Mouse (Mus musculus) thymus, postnatal 4 days (tissue): Measurements from ENCODE around the gene Crtc3.

ENCODE experiments used
- DNase-seq: peaks from one replicate; pipeline ENCODE4 v3.0.0; 2021

Gene Crtc3

DNA sequence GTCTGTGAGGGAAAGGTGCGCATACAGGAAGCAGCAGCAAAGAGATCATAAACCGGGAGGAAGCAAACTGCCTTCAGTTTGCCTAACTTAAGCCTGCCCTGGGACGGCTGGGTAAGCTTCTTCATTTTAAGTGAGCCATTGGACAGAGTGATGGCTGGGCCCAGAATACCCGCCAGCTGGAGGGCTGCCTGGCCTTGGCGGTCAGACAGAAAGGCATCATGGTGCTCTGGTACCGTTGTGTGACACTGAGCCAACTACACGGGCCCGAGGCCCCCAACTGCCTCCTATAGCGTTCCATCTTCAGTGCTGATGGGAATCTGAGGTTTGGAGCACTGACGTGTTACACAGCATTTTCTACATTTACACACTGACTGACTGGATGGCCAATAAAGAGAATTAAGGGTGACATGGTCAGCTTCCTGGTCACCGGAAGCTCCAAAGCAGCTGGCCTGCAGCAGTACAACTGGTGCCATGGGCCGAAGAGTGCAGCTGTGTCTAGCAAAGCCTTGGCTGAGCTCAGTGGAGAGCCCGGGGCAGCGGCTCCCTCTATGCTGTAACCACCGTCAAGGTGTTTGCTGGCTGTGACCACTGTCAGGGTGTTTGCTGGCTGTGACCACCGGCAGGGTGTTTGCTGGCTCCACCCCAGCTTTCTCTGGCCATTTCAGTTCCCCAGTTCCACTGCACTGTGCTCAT lies 99.5 kb downstream of the Crtc3 start:
- DNase-seq, result no peak

DNA sequence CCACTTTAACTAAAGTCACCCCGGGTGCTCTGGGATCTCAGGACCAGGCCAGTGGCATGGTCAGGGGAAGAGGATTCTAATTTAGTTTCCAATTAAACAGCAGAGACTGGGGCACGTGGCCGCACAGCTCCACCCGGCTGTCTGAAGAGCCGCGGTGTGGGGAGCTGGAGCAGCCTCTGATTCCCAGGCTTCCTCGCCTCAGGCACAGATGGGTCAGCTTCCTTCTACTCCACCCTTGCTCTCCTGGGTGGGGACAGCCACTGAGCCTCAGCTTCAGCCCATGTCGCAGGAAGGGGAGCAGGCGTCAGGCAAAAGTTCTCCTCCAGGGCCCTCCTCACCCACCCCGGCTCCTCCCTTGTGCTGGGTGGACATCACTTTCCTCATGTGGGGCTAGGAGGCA lies 101.0 kb downstream of the Crtc3 start:
- DNase-seq, result no peak

DNA sequence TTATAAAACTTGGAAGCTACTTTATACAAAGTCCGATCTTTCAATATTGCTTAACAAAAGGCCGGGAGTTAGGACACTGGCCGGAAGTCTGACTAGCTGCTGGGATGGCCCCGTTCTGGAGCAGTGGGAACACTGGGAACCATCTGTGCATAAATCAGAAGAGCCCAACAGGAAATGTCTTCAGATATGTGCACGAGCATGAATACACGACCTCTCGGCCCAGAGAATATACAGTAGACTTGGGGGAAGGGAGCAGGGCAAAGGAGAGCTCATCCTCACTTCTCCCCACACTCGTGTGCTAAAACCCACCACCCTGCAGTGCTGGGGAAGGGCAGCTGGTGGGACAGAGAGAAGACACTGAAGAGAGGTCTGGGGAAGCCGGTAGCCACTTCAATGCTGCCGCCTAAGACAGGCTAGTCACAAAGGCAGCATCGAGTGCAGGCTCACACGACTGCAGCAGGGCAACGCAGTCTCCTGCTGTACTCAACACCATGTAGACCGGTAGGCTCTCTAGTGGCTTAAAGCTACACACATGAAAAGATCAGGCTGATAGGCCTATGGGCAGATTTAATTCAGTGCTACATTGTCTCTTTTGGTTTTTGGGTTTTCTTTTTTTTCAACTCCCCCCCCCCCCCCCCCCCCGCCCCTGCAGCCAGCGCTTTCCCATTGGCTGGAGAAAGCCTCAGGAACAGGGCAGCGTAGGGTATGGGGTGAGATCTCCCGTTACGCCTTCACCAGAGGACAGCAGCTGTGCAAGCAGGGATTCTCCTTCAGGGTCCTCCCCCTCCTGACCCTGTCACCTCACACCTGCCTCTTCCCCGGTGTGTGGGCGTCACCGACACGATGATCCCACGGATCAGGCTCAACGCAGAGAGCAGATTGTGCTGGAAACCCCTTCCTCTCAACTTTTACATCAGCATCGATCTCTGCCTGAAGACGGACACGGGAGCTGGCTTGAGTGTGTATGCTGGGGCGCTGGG lies 101.7 kb downstream of the Crtc3 start:
- no peak for DNase-seq

DNA sequence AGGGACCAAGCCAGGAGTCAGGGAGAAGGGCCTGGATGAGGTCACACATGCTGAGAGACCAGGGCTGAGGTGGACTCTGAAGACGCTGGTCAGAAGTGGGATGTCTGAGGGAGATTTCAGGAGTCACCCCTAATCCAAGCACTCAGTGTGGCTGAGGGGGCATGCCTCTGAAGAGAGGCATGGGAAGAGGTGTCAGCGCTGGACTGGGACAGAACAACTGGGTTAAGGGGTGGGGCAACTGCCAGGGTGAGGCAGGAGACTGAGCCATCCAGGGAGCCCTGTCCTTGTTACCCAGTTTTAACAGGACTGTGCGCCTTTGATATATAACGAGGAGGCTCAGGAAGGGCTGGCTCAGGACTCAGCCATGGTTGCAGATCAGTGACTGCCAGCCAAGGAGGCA lies 102.5 kb downstream of the Crtc3 start:
- no peak for DNase-seq

DNA sequence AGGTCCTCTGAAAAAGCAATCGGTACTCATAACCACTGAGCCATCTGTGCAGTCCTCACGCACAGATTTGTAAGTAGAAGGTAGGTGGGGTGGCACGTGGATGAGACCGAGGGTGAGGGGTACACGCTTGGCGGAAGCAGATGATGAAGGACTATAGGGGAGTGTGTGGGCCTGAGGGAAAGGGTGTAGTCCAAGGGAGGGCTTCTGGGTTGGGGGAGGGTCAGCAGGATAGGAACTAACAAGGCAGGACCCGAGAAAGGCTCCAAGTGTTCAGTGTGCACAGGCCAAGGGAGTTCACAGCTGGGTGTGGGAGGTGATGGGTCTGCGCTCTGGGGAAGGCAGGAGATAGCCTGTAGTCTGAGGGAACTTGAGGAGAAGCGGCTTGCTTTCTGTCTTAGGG lies 103.3 kb downstream of the Crtc3 start:
- no peak for DNase-seq

DNA sequence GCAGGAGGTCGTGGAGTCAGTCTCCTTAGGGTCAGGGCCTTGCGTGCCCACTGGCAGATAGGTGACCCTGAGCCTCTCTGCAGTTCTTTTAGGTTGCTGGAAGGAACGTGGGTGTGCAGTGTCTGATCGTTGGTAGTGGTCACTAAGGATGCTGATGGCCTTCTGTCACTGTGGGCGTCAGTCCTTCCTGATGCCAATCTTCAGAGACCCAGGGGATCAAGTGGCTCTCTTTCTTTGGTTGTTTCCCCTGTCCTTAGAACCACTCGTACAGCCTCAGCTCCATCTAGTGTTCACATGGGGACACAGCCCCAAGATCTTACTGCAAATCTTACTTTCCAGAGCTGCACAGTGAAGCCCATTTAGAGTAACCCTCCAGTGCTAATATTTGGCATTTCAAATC lies 104.7 kb downstream of the Crtc3 start:
- peak; percentile 64 for DNase-seq

DNA sequence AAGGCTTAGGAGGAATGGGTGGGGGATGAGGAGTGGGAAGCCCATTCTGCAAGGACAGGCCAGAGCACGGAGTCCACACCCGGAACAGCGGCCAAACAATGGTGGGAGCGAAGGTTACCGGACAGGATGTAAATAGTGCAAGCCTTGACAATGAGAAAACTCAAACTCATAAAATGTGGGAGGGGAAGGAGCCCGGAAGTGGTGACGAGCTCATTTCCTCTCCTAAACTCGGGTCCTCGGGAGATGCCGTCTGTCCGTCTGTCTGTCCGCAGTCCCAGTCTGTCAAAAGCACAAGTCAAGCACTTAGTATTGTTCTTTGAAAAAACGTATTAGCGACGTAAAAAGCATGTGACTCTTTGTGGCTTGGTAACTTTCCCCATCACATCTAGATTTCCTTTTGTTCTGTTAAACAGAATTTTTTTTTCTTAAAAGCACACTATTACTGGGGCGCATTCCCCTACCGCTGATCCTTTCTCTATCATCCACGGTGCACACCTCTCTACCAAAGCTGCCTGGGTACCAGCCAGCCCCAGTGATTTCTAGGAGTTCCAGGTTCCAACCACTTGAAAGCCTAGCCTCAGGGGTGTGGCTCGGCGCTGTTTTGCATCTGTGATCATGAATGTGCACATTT lies 105.7 kb downstream of the Crtc3 start:
- peak; percentile 56 for DNase-seq

DNA sequence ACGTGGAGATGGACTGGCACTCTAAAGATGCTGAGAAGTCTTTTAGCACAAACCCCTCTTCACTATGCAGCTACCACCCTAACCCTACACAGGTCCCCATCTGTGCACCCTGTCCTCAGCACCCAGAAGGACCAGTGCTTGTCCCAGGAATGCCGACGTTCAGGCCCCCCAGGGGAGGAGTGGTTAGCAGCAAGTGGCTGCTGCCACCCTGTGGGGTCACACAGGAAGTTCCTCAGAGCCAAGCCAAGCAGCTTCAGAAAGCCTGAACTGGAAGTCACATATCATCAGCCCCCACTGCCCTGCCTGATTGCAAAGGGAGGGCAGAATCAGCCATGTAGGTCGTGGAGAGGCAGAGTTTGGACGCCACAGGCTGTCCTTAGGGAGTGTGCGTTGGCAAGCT lies 108.3 kb downstream of the Crtc3 start:
- peak; percentile 64 for DNase-seq

DNA sequence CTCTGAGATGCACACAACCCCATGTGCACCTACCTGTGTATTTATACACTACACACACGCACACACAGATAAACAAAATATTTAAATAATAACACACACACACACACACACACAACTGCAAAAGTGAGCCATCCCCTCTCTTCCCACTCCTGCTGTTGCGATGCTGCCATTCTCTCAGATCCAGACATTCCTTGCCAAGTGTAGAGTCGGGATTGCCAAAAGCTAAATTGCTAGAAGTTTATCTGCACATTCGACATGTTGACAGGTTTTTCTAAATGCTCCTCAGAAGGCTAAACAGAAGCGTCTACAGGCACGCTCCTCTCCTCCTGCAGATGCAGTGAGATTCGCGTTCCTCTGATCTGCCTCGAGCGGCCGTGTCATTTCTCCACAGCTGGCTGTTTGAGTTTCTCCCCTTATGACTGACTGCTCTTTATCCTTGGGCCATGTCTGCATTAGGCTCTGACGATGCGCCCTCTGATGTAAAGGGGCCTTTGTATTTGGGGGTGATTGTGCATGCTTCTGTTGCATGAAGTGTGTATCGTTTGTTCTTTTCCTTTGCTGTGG lies 111.2 kb downstream of the Crtc3 start:
- DNase-seq, result peak; percentile 52

DNA sequence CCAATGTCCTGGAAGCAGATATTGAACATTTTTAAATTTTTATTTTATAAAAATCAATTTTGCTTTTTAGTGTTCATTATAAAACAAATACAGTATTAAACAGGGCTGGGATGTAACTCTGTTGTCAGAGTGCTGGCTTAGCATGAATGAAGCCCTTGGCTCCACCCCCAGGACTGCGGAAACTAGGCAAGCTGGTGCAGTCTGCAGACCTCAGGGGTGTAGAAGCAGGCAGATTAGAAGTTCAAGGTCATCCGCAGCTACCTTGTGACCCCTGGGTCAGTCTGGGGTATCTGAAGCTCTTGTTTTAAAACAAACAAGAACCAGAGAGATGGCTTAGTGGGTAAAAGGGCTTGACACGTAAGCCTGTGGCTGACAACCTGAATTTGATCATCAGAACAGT lies 112.1 kb downstream of the Crtc3 start:
- peak; percentile 62 for DNase-seq

DNA sequence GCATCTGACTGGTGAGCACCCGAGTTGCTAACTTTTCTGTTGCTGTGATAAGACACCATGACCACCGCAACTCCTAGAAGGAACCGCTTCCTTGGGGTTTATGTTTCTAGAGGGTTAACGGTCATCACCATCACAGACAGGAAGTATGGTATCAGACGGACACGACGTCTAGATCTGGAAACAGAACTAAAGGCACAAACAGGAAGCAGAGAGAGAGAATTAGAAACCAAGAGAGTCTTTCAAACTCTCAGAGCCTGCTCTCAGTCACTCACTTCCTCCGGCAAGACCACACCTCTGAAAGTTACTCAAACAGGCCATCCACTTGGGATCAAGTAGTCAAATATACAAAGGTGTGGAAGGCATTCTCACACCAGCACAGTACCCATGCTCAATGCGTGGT lies 112.9 kb downstream of the Crtc3 start:
- no peak for DNase-seq

DNA sequence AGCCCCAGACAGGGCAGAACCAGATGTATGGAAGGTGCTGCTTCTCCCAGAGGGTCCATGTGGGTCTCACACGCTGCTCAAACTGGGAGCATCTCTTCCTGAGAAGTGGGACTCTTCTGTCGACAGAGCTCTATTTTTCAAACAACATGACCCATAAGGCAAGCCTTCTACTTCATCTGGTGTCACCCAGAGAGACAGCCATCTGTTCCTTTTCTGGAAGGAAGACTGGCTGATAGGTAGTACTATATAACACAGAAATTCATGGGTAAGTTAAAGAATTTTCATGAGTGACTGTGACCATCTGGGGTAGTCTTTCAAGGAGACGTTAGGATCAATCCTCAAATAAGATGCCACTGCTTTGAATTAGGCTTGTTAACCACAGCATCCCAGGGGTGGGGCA lies 115.6 kb downstream of the Crtc3 start:
- DNase-seq, result no peak

DNA sequence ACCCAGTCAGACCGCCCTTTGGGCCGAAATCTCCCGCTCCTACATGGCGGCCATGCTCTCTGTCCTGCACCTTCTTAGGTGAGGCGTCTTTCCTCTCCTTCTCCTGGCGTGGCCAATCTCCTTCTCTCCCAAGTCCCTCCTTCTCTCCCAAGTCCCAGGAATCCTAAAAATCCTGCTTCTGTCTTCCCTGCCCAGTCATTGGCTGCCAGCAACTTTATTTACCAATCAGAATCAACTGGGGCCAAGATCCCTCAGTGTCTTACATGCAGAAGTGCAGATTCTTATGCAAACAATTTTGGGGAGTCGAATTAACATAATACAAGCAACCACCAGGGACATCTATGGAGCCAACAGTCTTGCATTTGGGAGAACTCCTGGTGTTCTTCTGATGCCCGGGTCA lies 120.7 kb downstream of the Crtc3 start:
- no peak for DNase-seq

DNA sequence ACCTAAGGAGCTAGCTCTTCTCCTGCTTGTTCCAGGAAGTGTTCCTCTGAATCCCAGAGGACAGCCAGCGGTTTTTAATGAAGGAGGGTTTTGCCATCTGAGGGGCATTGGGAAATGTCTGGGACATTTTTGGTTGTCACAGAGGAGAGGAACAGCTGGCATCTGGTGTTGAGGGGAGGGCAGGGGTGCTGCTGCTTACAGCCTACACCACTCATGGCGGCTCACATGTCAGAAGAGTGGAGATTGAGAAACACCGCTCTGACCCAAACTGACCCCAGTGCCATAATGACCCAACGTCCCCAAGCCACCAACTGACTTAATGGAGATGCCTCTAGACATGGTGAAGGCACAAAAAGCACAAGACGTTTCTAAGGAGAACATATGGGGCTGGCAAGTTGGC lies 126.7 kb downstream of the Crtc3 start:
- no peak for DNase-seq

DNA sequence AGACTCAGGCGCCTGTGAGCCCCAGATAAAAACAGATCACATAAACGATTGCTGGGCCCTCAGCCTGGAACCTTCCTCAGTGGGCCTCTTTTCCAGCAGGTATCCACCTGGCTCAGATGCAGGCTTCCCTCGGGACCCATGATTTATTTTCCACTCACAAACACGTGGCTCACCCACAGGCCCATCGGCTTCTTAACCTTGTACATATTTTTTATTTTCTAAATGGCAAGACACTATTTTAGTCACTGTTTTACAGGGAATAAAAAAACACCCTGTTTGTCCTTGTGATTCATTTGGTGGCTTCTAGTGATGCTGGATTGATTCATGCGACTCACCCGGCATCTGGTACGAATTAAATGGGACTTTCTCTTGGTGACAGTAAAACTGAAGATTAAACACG lies 127.4 kb downstream of the Crtc3 start:
- DNase-seq, result no peak

DNA sequence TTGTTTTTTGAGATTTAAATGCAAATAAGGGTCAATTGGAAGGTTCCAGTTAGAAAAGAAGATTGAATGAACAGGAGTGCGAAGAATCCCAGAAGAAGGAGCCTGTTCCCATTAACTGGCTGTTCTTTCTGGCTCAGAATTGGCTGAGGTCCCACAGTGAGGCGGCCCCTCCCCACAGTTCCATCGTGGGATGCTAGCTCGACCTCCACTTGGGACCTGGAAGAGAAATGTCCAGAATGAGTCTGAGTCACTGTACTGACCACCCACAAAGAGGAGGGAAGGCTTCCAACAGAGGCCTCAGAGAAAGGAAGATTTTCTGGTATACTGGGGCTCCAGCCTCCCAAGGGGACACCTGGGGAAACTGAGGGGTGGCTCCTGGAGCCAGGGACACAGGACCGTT lies 130.1 kb downstream of the Crtc3 start:
- DNase-seq, result no peak

DNA sequence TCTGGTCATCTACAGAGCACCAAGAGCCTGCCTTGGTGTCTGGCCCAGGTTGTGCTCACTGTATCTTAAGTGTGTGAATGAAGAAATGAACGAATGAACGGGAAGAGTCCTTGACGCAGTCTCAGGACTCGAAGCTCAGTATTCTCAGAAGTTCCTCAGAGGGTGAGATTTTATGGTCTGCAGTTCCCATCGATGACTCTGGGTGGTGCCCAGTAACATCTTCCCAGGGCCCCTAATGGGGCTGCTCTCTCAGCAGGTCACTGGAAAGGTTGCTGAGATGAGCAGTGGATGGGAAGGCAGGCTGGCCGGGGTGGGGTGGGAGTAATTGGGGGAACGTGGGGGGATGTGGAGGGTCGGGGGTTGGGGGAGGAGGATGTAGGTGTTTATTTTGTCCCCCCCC lies 130.6 kb downstream of the Crtc3 start:
- DNase-seq, result peak; percentile 44

DNA sequence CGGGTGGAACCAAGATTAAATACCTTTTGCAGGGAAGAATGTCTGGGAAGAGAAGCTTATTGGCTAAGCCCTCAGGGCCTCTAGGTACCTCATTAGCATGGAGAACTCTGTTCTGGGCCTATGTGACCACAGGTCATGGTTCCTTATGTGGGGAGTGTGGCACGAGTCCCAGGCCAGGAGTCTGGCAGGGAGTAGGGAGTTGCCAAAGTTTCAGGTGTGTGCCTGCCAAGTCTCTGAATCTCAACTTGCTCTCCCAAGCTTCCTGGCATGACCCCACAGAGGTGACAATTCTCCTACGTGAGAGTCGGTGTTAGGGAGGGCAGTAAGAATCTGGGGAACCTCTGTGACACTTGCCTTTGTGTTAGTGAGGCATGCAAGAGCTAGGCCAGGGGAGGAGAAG lies 131.5 kb downstream of the Crtc3 start:
- DNase-seq, result no peak

DNA sequence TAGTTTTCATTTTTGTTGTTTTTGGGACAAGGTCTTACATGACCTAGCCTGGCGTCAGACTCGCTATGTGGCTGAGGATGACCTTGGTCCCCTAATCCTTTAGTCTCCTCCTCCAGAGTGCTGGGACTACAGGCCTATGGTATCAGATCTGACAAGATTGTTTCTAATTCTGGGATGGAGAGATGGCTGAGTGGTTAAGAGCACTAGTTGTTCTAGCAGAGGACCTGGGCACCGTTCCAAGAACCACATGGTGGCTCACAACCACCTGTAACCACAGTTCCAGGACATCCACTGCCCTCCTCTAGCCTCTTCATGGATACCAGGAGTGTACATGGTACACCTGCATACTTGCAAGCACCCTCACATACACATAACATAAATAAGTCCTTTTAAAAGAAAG lies 132.5 kb downstream of the Crtc3 start:
- DNase-seq, result no peak

DNA sequence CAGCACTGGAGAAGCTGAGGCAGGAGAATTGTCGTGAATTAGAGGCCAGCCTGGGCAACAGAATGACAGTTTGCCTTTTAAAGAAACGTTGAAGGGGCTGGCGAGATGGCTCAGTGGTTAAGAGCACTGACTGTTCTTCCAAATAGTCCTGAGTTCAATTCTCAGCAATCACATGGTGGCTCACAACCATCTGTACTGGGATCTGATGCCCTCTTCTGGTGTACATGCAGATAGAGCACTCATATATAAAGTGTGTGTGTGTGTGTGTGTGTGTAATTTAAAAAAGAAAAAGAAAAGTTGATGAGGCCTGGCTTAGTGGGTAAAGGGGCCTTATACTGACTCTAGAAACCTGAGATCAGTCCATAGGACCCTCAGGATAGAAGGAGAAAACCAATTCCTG lies 133.5 kb downstream of the Crtc3 start:
- DNase-seq, result no peak

DNA sequence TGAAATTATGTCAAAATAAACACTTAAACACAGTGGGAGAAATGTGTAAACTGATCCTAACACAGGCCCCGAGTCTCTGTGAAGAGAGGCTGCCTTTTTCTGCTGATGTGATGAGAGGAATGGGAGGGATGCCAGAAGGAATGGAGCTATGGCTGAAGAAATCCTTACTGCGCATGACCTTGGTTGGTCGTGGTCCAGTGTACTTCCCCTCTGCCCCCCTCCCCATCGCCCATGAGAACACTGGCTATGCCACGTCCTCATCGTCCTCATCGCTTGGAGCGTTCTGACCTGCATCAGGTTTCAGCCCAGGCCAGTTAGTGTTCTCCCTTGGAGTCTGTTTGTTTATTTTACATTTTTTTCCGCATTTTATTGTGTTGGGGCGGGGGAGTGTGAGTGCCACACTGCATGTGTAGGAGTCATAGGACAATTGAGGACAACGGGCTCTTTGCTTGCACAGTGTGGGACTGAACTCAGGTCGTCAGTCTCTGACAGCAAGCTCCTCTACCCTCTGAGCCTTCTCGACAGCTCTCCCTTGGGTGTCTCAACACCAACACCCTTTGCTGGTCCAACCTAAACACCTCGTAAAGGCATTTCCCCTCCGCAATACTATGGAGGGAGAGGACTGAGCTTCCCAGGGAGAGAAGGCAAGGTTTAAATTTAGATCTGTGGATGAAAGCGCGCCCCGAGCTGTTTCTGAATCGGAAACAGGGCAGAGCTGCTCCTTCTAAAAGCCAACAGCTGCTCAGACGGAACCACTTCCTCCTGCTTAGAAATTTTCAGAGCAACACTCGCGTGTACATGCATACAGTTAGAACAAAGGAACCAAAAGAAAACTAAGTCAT lies 134.3 kb downstream of the Crtc3 start:
- peak; percentile 70 for DNase-seq

DNA sequence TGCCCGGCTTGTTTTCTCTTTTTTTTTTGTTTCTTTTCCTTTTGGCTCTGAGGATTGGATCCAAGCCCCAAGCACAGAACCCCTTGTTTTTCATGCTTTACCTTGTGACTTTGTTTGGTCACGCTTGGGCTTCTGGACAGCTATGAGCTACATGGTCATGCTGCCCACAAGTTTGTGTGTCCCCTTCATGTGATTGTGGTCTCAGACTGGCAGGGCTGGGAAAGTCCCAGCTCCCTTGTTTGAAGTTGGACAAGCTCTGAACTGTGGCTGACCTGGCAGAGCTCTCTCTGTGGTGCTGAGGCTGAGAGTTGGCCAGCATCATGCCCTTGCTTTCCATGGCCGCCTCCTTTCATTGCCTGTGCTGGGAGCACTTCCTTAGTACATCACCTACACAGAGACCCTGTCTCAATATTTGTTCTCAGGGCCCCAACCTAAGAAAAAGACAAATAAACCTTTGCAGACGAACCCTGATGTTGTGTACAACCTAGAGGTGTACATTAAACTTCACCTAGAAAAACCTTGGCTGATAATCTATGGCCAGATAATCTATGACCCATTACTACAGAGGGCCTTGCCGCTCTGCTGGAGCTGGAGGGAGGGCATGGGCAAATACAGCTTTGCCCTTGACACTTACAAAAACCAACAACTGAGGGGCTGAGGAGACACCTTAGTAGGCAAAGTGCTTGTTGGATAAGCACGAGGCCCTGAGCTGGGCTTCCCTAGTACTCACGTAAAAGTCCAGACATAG lies 140.0 kb downstream of the Crtc3 start:
- DNase-seq, result no peak
